Mouse (Mus musculus): Measurements from ENCODE around the gene Plekho2. TPM values are rescaled to one million over a fixed set of nuclear protein-coding genes. Genes with fewer than 3 reads are reported as not detected.

Gene Plekho2
- total and polyA plus RNA-seq, 2 experiments: 1.4 to 5.4 TPM

DNA sequence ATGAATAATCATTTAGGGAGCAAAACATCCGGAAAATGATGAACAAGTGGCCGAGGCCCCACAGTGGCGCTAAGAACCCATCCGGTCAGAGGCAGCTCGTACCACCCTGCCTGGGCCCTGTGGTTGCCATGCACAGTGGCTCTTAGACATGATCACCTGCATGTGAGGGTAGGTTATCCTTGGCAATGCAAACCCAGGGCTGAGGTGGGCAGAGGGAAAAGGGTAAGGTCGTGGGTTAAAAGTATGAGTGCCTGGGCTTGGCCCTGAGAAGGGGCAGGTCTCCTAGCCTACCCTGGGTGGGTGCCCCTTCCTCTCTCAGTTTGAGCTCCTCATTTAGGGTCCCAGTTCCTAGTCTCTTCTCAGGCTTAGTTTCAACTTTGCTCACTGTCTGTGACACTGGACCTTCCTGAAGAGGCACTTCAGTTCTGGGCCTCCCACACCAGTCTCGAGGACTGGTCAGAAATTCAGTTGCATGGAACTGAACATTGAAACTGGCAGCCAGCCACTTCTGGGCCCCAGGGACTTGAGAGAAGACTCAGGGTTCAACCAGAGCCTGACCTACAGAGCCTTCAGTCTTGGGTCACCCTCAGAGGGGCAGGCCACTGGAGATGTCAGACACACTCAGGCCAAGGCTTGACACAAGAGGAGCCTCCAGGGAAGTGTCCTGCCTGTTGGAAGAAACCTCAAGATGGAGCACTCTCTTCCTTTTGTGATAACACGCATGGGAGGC, 41.8 kb downstream of the Plekho2 start:
- TF ChIP-seq POLR2A (IDR thresholded peaks at IDR 0.05; ENCODE audit: extremely low read depth, insufficient read depth, low read length): no peak
- no peak for TF ChIP-seq CTCF (IDR thresholded peaks at IDR 0.05; ENCODE audit: low read depth, low read length)
- Histone ChIP-seq H3K4me1 (ENCODE audit: control insufficient read depth, insufficient read depth, low read length) (no peaks in the 10 kb centered on the region), H3K27ac (replicated peaks; ENCODE audit: insufficient read depth, low read depth, low read length) (0 out of 2 replicates have a peak overlapping the region, but pooled peaks have one; percentile 22)

DNA sequence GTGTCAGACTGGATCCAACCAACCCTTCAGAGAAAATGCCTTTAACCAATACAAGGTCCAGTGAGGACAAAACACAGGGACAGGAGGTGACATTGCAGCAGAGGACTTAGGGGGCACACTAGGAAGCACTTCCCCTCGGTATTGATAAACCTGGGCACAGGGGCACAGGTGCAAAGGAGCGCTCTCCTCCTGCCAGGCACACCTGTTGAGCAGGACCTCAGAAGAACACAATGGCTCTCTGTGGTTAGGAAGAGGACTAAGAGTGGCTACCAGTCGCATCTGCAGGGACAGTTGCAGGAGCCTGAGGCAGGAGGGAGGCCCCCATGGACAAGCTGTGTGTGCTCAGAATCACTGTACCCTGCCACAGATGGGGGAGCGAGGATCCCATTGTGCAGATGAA, 43.3 kb downstream of the Plekho2 start:
- TF ChIP-seq POLR2A (IDR thresholded peaks at IDR 0.05; ENCODE audit: extremely low read depth, insufficient read depth, low read length) (no peak), CTCF (IDR thresholded peaks at IDR 0.05; ENCODE audit: low read depth, low read length) (no peak)
- Histone ChIP-seq H3K9ac (ENCODE audit: low read depth, low read length) (no peak overlapping the region), H3K27me3 (ENCODE audit: control insufficient read depth, insufficient read depth, low read length) (no peaks in the 10 kb centered on the region), H3K36me3 (ENCODE audit: control insufficient read depth, insufficient read depth, low read length) (no peaks in the 10 kb centered on the region), H3K27ac (replicated peaks; ENCODE audit: insufficient read depth, low read depth, low read length) (peak overlapping the region; percentile 30), H3K79me2 (ENCODE audit: control insufficient read depth, insufficient read depth, low read length) (no peaks in the 10 kb centered on the region), H3K4me3 (ENCODE audit: insufficient read depth, low read depth, low read length) (no peak overlapping the region), H3K4me1 (ENCODE audit: control insufficient read depth, insufficient read depth, low read length) (no peaks in the 10 kb centered on the region)
- no peak for DNase-seq (ENCODE audit: extremely low read depth, low read depth, low spot score)
- 91% methylated on average over 4 of the region's 4 CpGs for WGBS

More for the DNA sequence above, 41.8 kb downstream of the Plekho2 start:
- no peaks in the 10 kb centered on the region for H3K79me2 ChIP-seq (ENCODE audit: control insufficient read depth, insufficient read depth, low read length)
- H3K36me3 ChIP-seq (ENCODE audit: control insufficient read depth, insufficient read depth, low read length): no peaks in the 10 kb centered on the region
- H3K4me3 ChIP-seq (ENCODE audit: insufficient read depth, low read depth, low read length): no peak overlapping the region
- 90% methylated on average over 8 of the region's 8 CpGs for WGBS
- no peak for DNase-seq (ENCODE audit: extremely low read depth, low read depth, low spot score)
- H3K27me3 ChIP-seq (ENCODE audit: control insufficient read depth, insufficient read depth, low read length): no peaks in the 10 kb centered on the region
- no peak overlapping the region for H3K9ac ChIP-seq (ENCODE audit: low read depth, low read length)

DNA sequence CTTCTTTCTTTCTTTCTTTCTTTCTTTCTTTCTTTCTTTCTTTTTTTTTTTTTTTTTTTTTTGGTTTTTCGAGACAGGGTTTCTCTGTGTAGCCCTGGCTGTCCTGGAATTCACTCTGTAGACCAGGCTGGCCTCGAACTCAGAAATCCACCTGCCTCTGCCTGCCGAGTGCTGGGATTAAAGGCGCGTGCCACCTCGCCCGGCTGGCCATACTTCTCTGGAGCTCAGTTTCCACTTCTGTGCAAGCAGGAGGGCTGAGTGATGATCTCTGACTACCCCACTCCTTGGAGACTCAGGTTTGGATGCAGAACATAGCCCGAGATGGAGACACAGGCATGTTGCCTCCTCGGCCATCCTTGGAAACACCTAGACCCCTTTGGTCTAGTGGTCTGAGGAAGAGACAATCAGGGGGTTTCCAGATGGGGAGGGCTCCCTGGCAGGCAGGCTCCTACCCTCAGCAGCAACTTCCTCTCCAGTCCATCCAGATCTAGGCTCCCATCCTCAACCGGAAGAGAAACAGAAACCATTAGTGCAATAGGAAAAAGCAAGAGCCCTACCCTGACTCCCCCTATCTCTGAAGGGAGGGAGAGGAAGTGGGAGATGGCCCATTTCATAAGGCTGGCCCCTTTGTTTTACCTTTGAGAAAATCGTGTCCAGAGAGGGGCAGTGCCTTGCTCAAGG, 43.9 kb downstream of the Plekho2 start:
- no peaks in the 10 kb centered on the region for H3K4me1 ChIP-seq (ENCODE audit: control insufficient read depth, insufficient read depth, low read length)
- H3K27me3 ChIP-seq (ENCODE audit: control insufficient read depth, insufficient read depth, low read length): no peaks in the 10 kb centered on the region
- no peaks in the 10 kb centered on the region for H3K79me2 ChIP-seq (ENCODE audit: control insufficient read depth, insufficient read depth, low read length)
- no peak overlapping the region for H3K4me3 ChIP-seq (ENCODE audit: insufficient read depth, low read depth, low read length)
- 72% methylated on average over 10 of the region's 11 CpGs for WGBS
- peak; percentile 36 for DNase-seq (ENCODE audit: extremely low read depth, low read depth, low spot score)
- no peak for TF ChIP-seq CTCF (IDR thresholded peaks at IDR 0.05; ENCODE audit: low read depth, low read length)
- no peak for TF ChIP-seq POLR2A (IDR thresholded peaks at IDR 0.05; ENCODE audit: extremely low read depth, insufficient read depth, low read length)
- H3K27ac ChIP-seq (replicated peaks; ENCODE audit: insufficient read depth, low read depth, low read length): peak overlapping the region; percentile 50
- H3K9ac ChIP-seq (ENCODE audit: low read depth, low read length): no peak overlapping the region
- no peaks in the 10 kb centered on the region for H3K36me3 ChIP-seq (ENCODE audit: control insufficient read depth, insufficient read depth, low read length)

DNA sequence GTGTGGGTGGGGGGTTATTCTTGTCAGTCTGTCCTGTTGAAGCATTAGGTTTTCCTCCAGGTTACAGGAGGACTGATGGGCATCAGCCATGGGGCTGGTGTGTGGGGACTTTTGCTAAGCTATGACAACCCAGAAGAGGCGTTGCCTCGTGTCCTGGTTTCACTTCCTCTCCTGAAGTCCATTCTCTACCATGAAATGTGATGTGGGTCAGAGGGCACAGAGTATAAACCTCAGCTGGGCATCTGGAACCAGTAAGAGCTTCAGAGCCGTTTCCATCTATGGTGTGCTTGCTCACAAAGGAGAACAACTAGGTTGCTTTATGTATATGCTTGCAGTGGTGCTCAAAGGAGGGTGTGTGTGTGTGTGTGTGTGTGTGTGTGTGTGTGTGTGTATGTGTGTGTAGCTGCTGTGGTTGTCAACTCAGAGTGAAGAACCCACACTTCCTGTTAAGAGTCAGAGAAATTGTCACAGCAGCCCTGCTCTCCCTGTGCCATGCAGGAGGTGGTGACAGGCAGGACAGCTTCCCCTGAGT, 44.6 kb downstream of the Plekho2 start:
- TF ChIP-seq CTCF (IDR thresholded peaks at IDR 0.05; ENCODE audit: low read depth, low read length) (no peak), POLR2A (IDR thresholded peaks at IDR 0.05; ENCODE audit: extremely low read depth, insufficient read depth, low read length) (no peak)
- H3K79me2 ChIP-seq (ENCODE audit: control insufficient read depth, insufficient read depth, low read length): no peaks in the 10 kb centered on the region
- no peaks in the 10 kb centered on the region for H3K4me1 ChIP-seq (ENCODE audit: control insufficient read depth, insufficient read depth, low read length)
- H3K27ac ChIP-seq (replicated peaks; ENCODE audit: insufficient read depth, low read depth, low read length): no peak overlapping the region
- H3K9ac ChIP-seq (ENCODE audit: low read depth, low read length): no peak overlapping the region
- H3K36me3 ChIP-seq (ENCODE audit: control insufficient read depth, insufficient read depth, low read length): no peaks in the 10 kb centered on the region
- no peaks in the 10 kb centered on the region for H3K27me3 ChIP-seq (ENCODE audit: control insufficient read depth, insufficient read depth, low read length)
- 62% methylated on average over 3 of the region's 3 CpGs for WGBS
- peak; percentile 43 for DNase-seq (ENCODE audit: extremely low read depth, low read depth, low spot score)
- no peak overlapping the region for H3K4me3 ChIP-seq (ENCODE audit: insufficient read depth, low read depth, low read length)

DNA sequence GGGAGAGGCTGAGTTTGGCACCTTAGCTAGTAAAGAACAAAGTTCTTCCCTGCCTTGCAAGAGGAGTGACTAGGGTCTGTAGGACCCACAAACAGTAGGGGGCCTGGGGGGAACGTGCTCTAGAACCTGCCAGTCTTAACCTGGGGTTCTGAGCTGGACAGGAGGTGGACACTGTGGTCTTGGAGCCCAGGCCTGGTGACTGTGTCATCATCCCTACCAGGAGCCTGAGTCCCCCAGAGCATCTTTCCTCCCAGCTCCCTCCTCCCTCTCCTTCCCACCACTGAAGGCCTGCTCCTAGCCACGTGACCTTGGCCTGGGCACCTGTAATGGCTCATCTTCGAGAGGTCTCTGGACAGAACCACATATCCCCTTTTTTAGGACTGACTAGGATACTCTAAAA, 45.7 kb downstream of the Plekho2 start:
- H3K79me2 ChIP-seq (ENCODE audit: control insufficient read depth, insufficient read depth, low read length): no peaks in the 10 kb centered on the region
- DNase-seq (ENCODE audit: extremely low read depth, low read depth, low spot score): no peak
- no peaks in the 10 kb centered on the region for H3K36me3 ChIP-seq (ENCODE audit: control insufficient read depth, insufficient read depth, low read length)
- no peaks in the 10 kb centered on the region for H3K4me1 ChIP-seq (ENCODE audit: control insufficient read depth, insufficient read depth, low read length)
- no peak overlapping the region for H3K4me3 ChIP-seq (ENCODE audit: insufficient read depth, low read depth, low read length)
- no peaks in the 10 kb centered on the region for H3K27me3 ChIP-seq (ENCODE audit: control insufficient read depth, insufficient read depth, low read length)
- H3K9ac ChIP-seq (ENCODE audit: low read depth, low read length): no peak overlapping the region
- no peak for TF ChIP-seq CTCF (IDR thresholded peaks at IDR 0.05; ENCODE audit: low read depth, low read length)
- no peak for TF ChIP-seq POLR2A (IDR thresholded peaks at IDR 0.05; ENCODE audit: extremely low read depth, insufficient read depth, low read length)
- WGBS: 90% methylated on average over 3 of the region's 3 CpGs
- no peak overlapping the region for H3K27ac ChIP-seq (replicated peaks; ENCODE audit: insufficient read depth, low read depth, low read length)

All from liver, adult 2 months (tissue).